Mouse (Mus musculus) limb, embryonic 10.5 days (tissue): Measurements from ENCODE around the gene Olfr1467. TPM values are rescaled to one million over a fixed set of nuclear protein-coding genes. Genes with fewer than 3 reads are reported as not detected.

ENCODE experiments used
- DNase-seq: peaks from one replicate; pipeline ENCODE4 v3.0.0-alpha.2; 2017; ENCODE audit warnings: low spot score
- H3K27ac ChIP-seq: fragments of 300-500 bp; sonication (generic); 2 replicates; pipeline ENCODE4 v1.5.1; 2016; ENCODE audit warnings: mild to moderate bottlenecking
- H3K27me3 ChIP-seq: fragments of 300-500 bp; sonication (generic); 2 replicates; pipeline ENCODE4 v1.6.1; 2016; ENCODE audit warnings: low read depth, mild to moderate bottlenecking; ENCODE audit not compliant: poor library complexity, severe bottlenecking
- H3K36me3 ChIP-seq: fragments of 300-500 bp; sonication (generic); 2 replicates; pipeline ENCODE4 v1.6.1; 2016; ENCODE audit warnings: mild to moderate bottlenecking, moderate library complexity
- H3K4me1 ChIP-seq: fragments of 300-500 bp; sonication (generic); 2 replicates; pipeline ENCODE4 v1.6.1; 2016
- H3K4me3 ChIP-seq: fragments of 300-500 bp; sonication (generic); 2 replicates; pipeline ENCODE4 v1.5.1; 2016; ENCODE audit warnings: mild to moderate bottlenecking, moderate library complexity
- H3K9me3 ChIP-seq: fragments of 300-500 bp; sonication (generic); replicated peaks from 2 replicates; pipeline ENCODE4 v1.6.1; 2016; ENCODE audit warnings: mild to moderate bottlenecking
- WGBS: fragments of 180-500 bp; shearing (Covaris S2); methylation state at CpG from one replicate; pipeline ENCODE4 v1.1.7; 2016; 5-methylcytosine and 5-hydroxymethylcytosine counted together
- polyA plus RNA-seq: library from polyadenylated mRNA; unstranded; fragments of >200 nt; fragmentation: Nextera tagmentation; extraction: Ambion mirVana; gene quantifications from 2 replicates; pipeline ENCODE4 v1.2.1, GENCODE M21; 2016

Olfr1467 gene
- polyA plus RNA-seq, result not detected in 2 replicates

- H3K27ac ChIP-seq, result no peak within 1 kb of the TSS
- WGBS, result 80% methylated on average over 2 of the region's 2 CpGs
- DNase-seq, result no peak
Observed at GRCm38 (mm10) chr19:13361936-13362335, at the start of gene Olfr1467. TSS of gene Olfr1467 (plus strand) at chr19:13362236.

DNA sequence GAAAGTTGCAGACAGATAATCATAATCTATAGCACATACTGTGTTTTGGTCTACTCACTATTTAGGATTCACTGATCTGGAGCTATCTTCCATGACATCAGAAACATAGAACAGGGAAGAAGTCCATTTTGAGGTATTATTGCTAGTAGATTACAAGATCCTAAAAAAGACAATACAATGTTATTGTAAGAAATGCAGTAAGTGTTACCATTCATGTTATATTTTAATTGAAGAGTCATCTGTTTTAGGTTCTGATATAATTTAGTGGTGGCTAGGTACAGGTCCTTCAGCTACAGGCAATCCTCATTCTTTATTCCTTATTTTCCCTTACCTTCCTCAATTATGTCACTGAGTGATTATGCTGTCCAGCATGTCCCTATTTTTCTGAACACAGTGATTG is 46.6 kb upstream of the Olfr1467 start, which contains the start of gene Olfr1465:
Gene Olfr1465, minus strand, starts transcription at position 101 of the 400 bp plus-strand sequence.
- Histone ChIP-seq H3K4me3 (no peak within 1 kb of the TSS), H3K27ac (no peak within 1 kb of the TSS), H3K4me1 (no peaks in the 10 kb centered on the region), H3K9me3 (no peaks in the 10 kb centered on the region), H3K36me3 (no peaks in the 10 kb centered on the region), H3K27me3 (no peaks in the 10 kb centered on the region)
- DNase-seq, result no peak

More at GRCm38 (mm10) chr19:13361936-13362335, at the start of gene Olfr1467:
- Histone ChIP-seq H3K4me1 (no peaks in the 10 kb centered on the region), H3K4me3 (no peak within 1 kb of the TSS), H3K27me3 (no peaks in the 10 kb centered on the region), H3K36me3 (no peaks in the 10 kb centered on the region), H3K9me3 (0 out of 2 replicates have a peak, but pooled peaks cover 3% of the 10 kb centered on the region)

DNA sequence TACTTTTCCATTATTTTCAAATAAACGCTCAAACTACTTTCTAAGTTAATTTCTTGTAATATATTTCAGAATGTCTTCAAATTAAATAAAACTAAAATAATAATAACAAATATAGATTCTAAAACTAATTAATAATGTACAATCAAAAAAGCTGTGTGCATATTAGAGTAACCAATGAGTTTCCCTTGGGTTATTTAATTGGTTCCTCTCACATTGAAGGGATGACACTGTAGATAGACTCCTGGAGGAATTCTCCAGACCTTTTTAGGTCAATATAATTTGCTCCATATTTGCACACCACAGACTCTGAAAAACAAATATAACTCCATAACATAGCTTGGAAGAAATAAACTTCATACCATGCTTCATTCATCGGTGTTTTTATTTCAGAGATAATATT is 23.5 kb upstream of the Olfr1467 start, which contains the start of gene Olfr1466:
Gene Olfr1466, plus strand, starts transcription at position 301 of the 400 bp plus-strand sequence.
- DNase-seq, result no peak
- no peaks in the 10 kb centered on the region for H3K27me3 ChIP-seq
- 0 out of 2 replicates have a peak, but pooled peaks cover 2% of the 10 kb centered on the region for H3K9me3 ChIP-seq
- H3K4me1 ChIP-seq, result no peaks in the 10 kb centered on the region
- WGBS, result 89% methylated on average over 2 of the region's 2 CpGs
- H3K27ac ChIP-seq, result no peak within 1 kb of the TSS
- H3K4me3 ChIP-seq, result no peak within 1 kb of the TSS
- H3K36me3 ChIP-seq, result no peaks in the 10 kb centered on the region

DNA sequence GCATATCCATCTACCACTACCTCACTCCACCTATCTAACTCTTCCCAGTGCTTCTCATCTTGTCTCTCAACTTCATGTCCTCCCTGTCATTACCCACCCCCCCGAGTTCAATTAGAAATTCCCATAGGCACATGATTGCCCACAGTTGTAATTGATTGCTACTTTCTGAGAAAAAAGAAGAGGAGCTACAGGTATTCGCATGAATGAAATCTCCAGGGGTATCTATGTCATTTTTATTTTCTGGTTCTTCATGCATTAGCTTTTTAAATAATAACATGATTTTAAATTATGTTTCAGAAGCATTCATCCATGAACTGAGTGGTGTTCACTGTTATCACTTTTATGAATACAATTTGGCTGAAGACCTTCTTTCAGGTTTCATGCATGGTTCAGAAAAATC is 45.5 kb downstream of the Olfr1467 start, which contains the start of gene Olfr1469:
Gene Olfr1469, plus strand, starts transcription at position 301 of the 400 bp plus-strand sequence.
- Histone ChIP-seq H3K27ac (no peak within 1 kb of the TSS), H3K4me1 (no peaks in the 10 kb centered on the region), H3K27me3 (no peaks in the 10 kb centered on the region), H3K9me3 (no peaks in the 10 kb centered on the region), H3K36me3 (no peaks in the 10 kb centered on the region), H3K4me3 (no peak within 1 kb of the TSS)
- 85% methylated on average over 2 of the region's 2 CpGs for WGBS
- no peak for DNase-seq

Other genes starting within 250 kb of the Olfr1467 start
- not detected in 2 replicates for gene Olfr1459, start 212.7 kb upstream of the Olfr1467 start, polyA plus RNA-seq
- gene Olfr1461, start 199.2 kb upstream of the Olfr1467 start, polyA plus RNA-seq, result not detected in 2 replicates
- not detected in 2 replicates for gene Olfr1462, start 176.5 kb upstream of the Olfr1467 start, polyA plus RNA-seq
- not detected in 2 replicates for gene Olfr1463, start 130.9 kb upstream of the Olfr1467 start, polyA plus RNA-seq
- gene Olfr1465, start 46.7 kb upstream of the Olfr1467 start, polyA plus RNA-seq, result not detected in 2 replicates
- not detected in 2 replicates for gene Olfr1466, start 23.4 kb upstream of the Olfr1467 start, polyA plus RNA-seq
- not detected in 2 replicates for gene Olfr1469, start 45.6 kb downstream of the Olfr1467 start, polyA plus RNA-seq
- gene Olfr1471, start 81.2 kb downstream of the Olfr1467 start, polyA plus RNA-seq, result not detected in 2 replicates
- gene Olfr1472, start 93.8 kb downstream of the Olfr1467 start, polyA plus RNA-seq, result not detected in 2 replicates
- not detected in 2 replicates for gene Olfr1474, start 107.3 kb downstream of the Olfr1467 start, polyA plus RNA-seq
- not detected in 2 replicates for gene Olfr1475, start 118.0 kb downstream of the Olfr1467 start, polyA plus RNA-seq
- not detected in 2 replicates for gene Olfr1477, start 138.3 kb downstream of the Olfr1467 start, polyA plus RNA-seq
- gene Olfr1480, start 165.7 kb downstream of the Olfr1467 start, polyA plus RNA-seq, result not detected in 2 replicates
- not detected in 2 replicates for gene Olfr1484, start 221.3 kb downstream of the Olfr1467 start, polyA plus RNA-seq